Mouse (Mus musculus): ENCODE data around the gene Otud4. TPM values are rescaled to one million over a fixed set of nuclear protein-coding genes. Genes with fewer than 3 reads are reported as not detected.
"Not testable (repeated sequence)": the region's sequence is repeated elsewhere in the genome, so short reads cannot be mapped to it uniquely, and the experiment has no call there.

Otud4 gene
- 13.9 TPM in 2 replicates for polyA plus RNA-seq (2015; fragmentation: Nextera tagmentation; extraction: Ambion mirVana)

GRCm38 (mm10) chr8:79639586-79640451, at the start of gene Otud4:
TSS of gene Otud4 (plus strand) at chr8:79639618.
- Histone ChIP-seq H3K27me3 (replicated peaks) (no peaks in the 10 kb centered on the region), H3K36me3 (0 out of 2 replicates have a peak, but pooled peaks cover 4% of the 10 kb centered on the region), H3K4me3 (replicated peaks) (peak within 1 kb of the TSS; percentile 96), H3K4me1 (replicated peaks) (peaks cover 12% of the 10 kb centered on the region; the same call in 1 of the 2 replicates), H3K9ac (peak within 1 kb of the TSS; percentile 94), H3K27ac (peak within 1 kb of the TSS; percentile 97), H3K9me3 (no peaks in the 10 kb centered on the region), H3K4me2 (replicated peaks) (peak within 1 kb of the TSS; percentile 80)
- WGBS, result under 1% methylated on average over 103 of the region's 103 CpGs
- peak; percentile 72 for ATAC-seq

GRCm38 (mm10) chr8:79600962-79601361, 38.5 kb upstream of the Otud4 start:
- Histone ChIP-seq H3K27me3 (replicated peaks) (no peaks in the 10 kb centered on the region), H3K27ac (no peak overlapping the region), H3K4me1 (replicated peaks) (no peaks in the 10 kb centered on the region), H3K9me3 (no peaks in the 10 kb centered on the region), H3K4me2 (replicated peaks) (no peak overlapping the region), H3K4me3 (replicated peaks) (no peak overlapping the region), H3K36me3 (no peaks in the 10 kb centered on the region), H3K9ac (no peak overlapping the region)
- 90% methylated on average over 1 of the region's 1 CpGs for WGBS
- no peak for ATAC-seq

- 51% methylated on average over 2 of the region's 2 CpGs for WGBS
Observed at GRCm38 (mm10) chr8:79603204-79603603, 36.2 kb upstream of the Otud4 start.

GRCm38 (mm10) chr8:79606225-79606624, 33.2 kb upstream of the Otud4 start:
- H3K4me2 ChIP-seq (replicated peaks), result no peak overlapping the region
- H3K27ac ChIP-seq, result no peak overlapping the region
- no peak for ATAC-seq
- H3K9me3 ChIP-seq, result no peaks in the 10 kb centered on the region
- no peaks in the 10 kb centered on the region for H3K36me3 ChIP-seq
- H3K9ac ChIP-seq, result no peak overlapping the region
- H3K4me3 ChIP-seq (replicated peaks), result no peak overlapping the region
- no peaks in the 10 kb centered on the region for H3K27me3 ChIP-seq (replicated peaks)
- H3K4me1 ChIP-seq (replicated peaks), result no peaks in the 10 kb centered on the region

More at GRCm38 (mm10) chr8:79603204-79603603, 36.2 kb upstream of the Otud4 start:
- not testable (repeated sequence) for H3K27me3 ChIP-seq (replicated peaks); H3K4me1 ChIP-seq (replicated peaks); H3K9ac ChIP-seq; ATAC-seq; H3K4me2 ChIP-seq (replicated peaks); H3K4me3 ChIP-seq (replicated peaks); H3K27ac ChIP-seq; H3K36me3 ChIP-seq; H3K9me3 ChIP-seq

- Histone ChIP-seq H3K4me1 (replicated peaks) (no peaks in the 10 kb centered on the region), H3K9me3 (no peaks in the 10 kb centered on the region), H3K4me2 (replicated peaks) (no peak overlapping the region), H3K4me3 (replicated peaks) (no peak overlapping the region), H3K27ac (no peak overlapping the region), H3K36me3 (no peaks in the 10 kb centered on the region), H3K9ac (no peak overlapping the region), H3K27me3 (replicated peaks) (no peaks in the 10 kb centered on the region)
- ATAC-seq, result no peak
- WGBS, result 51% methylated on average over 5 of the region's 5 CpGs
Observed at GRCm38 (mm10) chr8:79606751-79607300, 32.6 kb upstream of the Otud4 start.

- Histone ChIP-seq H3K4me1 (replicated peaks) (no peaks in the 10 kb centered on the region), H3K9me3 (no peaks in the 10 kb centered on the region), H3K27ac (no peak overlapping the region), H3K36me3 (no peaks in the 10 kb centered on the region), H3K4me3 (replicated peaks) (no peak overlapping the region), H3K9ac (no peak overlapping the region), H3K27me3 (replicated peaks) (no peaks in the 10 kb centered on the region), H3K4me2 (replicated peaks) (no peak overlapping the region)
- no peak for ATAC-seq
- 88% methylated on average over 3 of the region's 3 CpGs for WGBS
Observed at GRCm38 (mm10) chr8:79608701-79609100, 30.7 kb upstream of the Otud4 start.

- H3K27ac ChIP-seq, result no peak overlapping the region
- H3K4me2 ChIP-seq (replicated peaks), result no peak overlapping the region
- H3K4me1 ChIP-seq (replicated peaks), result no peaks in the 10 kb centered on the region
- H3K27me3 ChIP-seq (replicated peaks), result no peaks in the 10 kb centered on the region
- no peak overlapping the region for H3K9ac ChIP-seq
- no peaks in the 10 kb centered on the region for H3K36me3 ChIP-seq
- no peak overlapping the region for H3K4me3 ChIP-seq (replicated peaks)
- ATAC-seq, result no peak
- no peaks in the 10 kb centered on the region for H3K9me3 ChIP-seq
Observed at GRCm38 (mm10) chr8:79610268-79610667, 29.1 kb upstream of the Otud4 start.

GRCm38 (mm10) chr8:79612298-79612697, 27.1 kb upstream of the Otud4 start:
- Histone ChIP-seq H3K27me3 (replicated peaks) (no peaks in the 10 kb centered on the region), H3K36me3 (no peaks in the 10 kb centered on the region), H3K9me3 (no peaks in the 10 kb centered on the region), H3K9ac (no peak overlapping the region), H3K4me2 (replicated peaks) (no peak overlapping the region), H3K27ac (no peak overlapping the region), H3K4me1 (replicated peaks) (no peaks in the 10 kb centered on the region), H3K4me3 (replicated peaks) (no peak overlapping the region)
- 64% methylated on average over 6 of the region's 6 CpGs for WGBS
- no peak for ATAC-seq

GRCm38 (mm10) chr8:79612965-79613364, 26.5 kb upstream of the Otud4 start:
- no peak overlapping the region for H3K27ac ChIP-seq
- H3K4me3 ChIP-seq (replicated peaks), result no peak overlapping the region
- no peaks in the 10 kb centered on the region for H3K27me3 ChIP-seq (replicated peaks)
- H3K9me3 ChIP-seq, result no peaks in the 10 kb centered on the region
- H3K9ac ChIP-seq, result no peak overlapping the region
- H3K4me1 ChIP-seq (replicated peaks), result no peaks in the 10 kb centered on the region
- ATAC-seq, result no peak
- no peaks in the 10 kb centered on the region for H3K36me3 ChIP-seq
- 39% methylated on average over 5 of the region's 5 CpGs for WGBS
- no peak overlapping the region for H3K4me2 ChIP-seq (replicated peaks)

GRCm38 (mm10) chr8:79615741-79616350, 23.6 kb upstream of the Otud4 start:
- no peak overlapping the region for H3K4me3 ChIP-seq (replicated peaks)
- H3K27me3 ChIP-seq (replicated peaks), result no peaks in the 10 kb centered on the region
- no peak overlapping the region for H3K4me2 ChIP-seq (replicated peaks)
- no peak overlapping the region for H3K27ac ChIP-seq
- ATAC-seq, result no peak
- H3K9me3 ChIP-seq, result no peaks in the 10 kb centered on the region
- H3K4me1 ChIP-seq (replicated peaks), result peaks cover 10% of the 10 kb centered on the region
- no peaks in the 10 kb centered on the region for H3K36me3 ChIP-seq
- WGBS, result 57% methylated on average over 6 of the region's 6 CpGs
- no peak overlapping the region for H3K9ac ChIP-seq

GRCm38 (mm10) chr8:79618906-79619305, 20.5 kb upstream of the Otud4 start:
- Histone ChIP-seq H3K9ac (no peak overlapping the region), H3K9me3 (no peaks in the 10 kb centered on the region), H3K4me1 (replicated peaks) (peaks cover 13% of the 10 kb centered on the region), H3K4me2 (replicated peaks) (no peak overlapping the region), H3K36me3 (no peaks in the 10 kb centered on the region), H3K4me3 (replicated peaks) (no peak overlapping the region), H3K27ac (no peak overlapping the region), H3K27me3 (replicated peaks) (no peaks in the 10 kb centered on the region)
- 46% methylated on average over 5 of the region's 5 CpGs for WGBS
- ATAC-seq, result no peak

GRCm38 (mm10) chr8:79619353-79619752, 20.1 kb upstream of the Otud4 start:
- Histone ChIP-seq H3K9ac (no peak overlapping the region), H3K4me3 (replicated peaks) (no peak overlapping the region), H3K4me2 (replicated peaks) (no peak overlapping the region), H3K4me1 (replicated peaks) (peaks cover 13% of the 10 kb centered on the region), H3K27ac (no peak overlapping the region), H3K9me3 (no peaks in the 10 kb centered on the region), H3K27me3 (replicated peaks) (no peaks in the 10 kb centered on the region), H3K36me3 (no peaks in the 10 kb centered on the region)
- WGBS, result 73% methylated on average over 2 of the region's 2 CpGs
- no peak for ATAC-seq
